Mouse (Mus musculus): Measurements from ENCODE around the gene Myl3. TPM values are rescaled to one million over a fixed set of nuclear protein-coding genes. Genes with fewer than 3 reads are reported as not detected.

Gene Myl3
- polyA plus RNA-seq, 1 experiment from 2014 or later = 19.8 TPM

- no peak for ATAC-seq (ENCODE audit: borderline replicate concordance, extremely low read depth, low FRiP score, low TSS enrichment)
- WGBS = 92% methylated on average over 6 of the region's 6 CpGs
- H3K36me3 ChIP-seq = peaks cover 22% of the 10 kb centered on the region
Observed at GRCm38 (mm10) chr9:110711996-110712395, 29.7 kb upstream of the Myl3 start.

GRCm38 (mm10) chr9:110712545-110712944 is 29.1 kb upstream of the Myl3 start:
- H3K4me2 ChIP-seq = no peak overlapping the region
- H3K36me3 ChIP-seq = peaks cover 22% of the 10 kb centered on the region
- no peak overlapping the region for H3K9ac ChIP-seq
- H3K27ac ChIP-seq = no peak overlapping the region
- no peak for ATAC-seq (ENCODE audit: borderline replicate concordance, extremely low read depth, low FRiP score, low TSS enrichment)
- no peak overlapping the region for H3K4me3 ChIP-seq
- no peaks in the 10 kb centered on the region for H3K27me3 ChIP-seq
- no peaks in the 10 kb centered on the region for H3K9me3 ChIP-seq
- 72% methylated on average over 4 of the region's 4 CpGs for WGBS
- peaks cover 9% of the 10 kb centered on the region for H3K4me1 ChIP-seq

More at GRCm38 (mm10) chr9:110711996-110712395, 29.7 kb upstream of the Myl3 start:
- peaks cover 9% of the 10 kb centered on the region; the same call in 1 of the 2 replicates for H3K4me1 ChIP-seq
- no peak overlapping the region for H3K27ac ChIP-seq
- H3K4me2 ChIP-seq = no peak overlapping the region
- H3K9ac ChIP-seq = no peak overlapping the region
- no peaks in the 10 kb centered on the region for H3K9me3 ChIP-seq
- no peak overlapping the region for H3K4me3 ChIP-seq
- H3K27me3 ChIP-seq = no peaks in the 10 kb centered on the region

GRCm38 (mm10) chr9:110713389-110713788 is 28.3 kb upstream of the Myl3 start:
- Histone ChIP-seq H3K4me3 (no peak overlapping the region), H3K4me1 (peaks cover 13% of the 10 kb centered on the region), H3K9ac (no peak overlapping the region), H3K36me3 (peaks cover 22% of the 10 kb centered on the region), H3K4me2 (no peak overlapping the region), H3K9me3 (no peaks in the 10 kb centered on the region), H3K27me3 (no peaks in the 10 kb centered on the region), H3K27ac (no peak overlapping the region)
- no peak for ATAC-seq (ENCODE audit: borderline replicate concordance, extremely low read depth, low FRiP score, low TSS enrichment)
- 62% methylated on average over 1 of the region's 1 CpGs for WGBS

GRCm38 (mm10) chr9:110715426-110715825 is 26.2 kb upstream of the Myl3 start:
- H3K36me3 ChIP-seq = peaks cover 22% of the 10 kb centered on the region
- no peak overlapping the region for H3K27ac ChIP-seq
- no peak for ATAC-seq (ENCODE audit: borderline replicate concordance, extremely low read depth, low FRiP score, low TSS enrichment)
- peaks cover 4% of the 10 kb centered on the region; the same call in 1 of the 2 replicates for H3K4me1 ChIP-seq
- no peak overlapping the region for H3K4me2 ChIP-seq
- no peak overlapping the region for H3K9ac ChIP-seq
- 56% methylated on average over 1 of the region's 1 CpGs for WGBS
- no peak overlapping the region for H3K4me3 ChIP-seq
- no peaks in the 10 kb centered on the region for H3K9me3 ChIP-seq
- no peaks in the 10 kb centered on the region for H3K27me3 ChIP-seq

- Histone ChIP-seq H3K27me3 (no peaks in the 10 kb centered on the region), H3K4me1 (peaks cover 4% of the 10 kb centered on the region; the same call in 1 of the 2 replicates), H3K27ac (no peak overlapping the region), H3K4me2 (no peak overlapping the region), H3K9me3 (no peaks in the 10 kb centered on the region), H3K4me3 (no peak overlapping the region), H3K9ac (no peak overlapping the region), H3K36me3 (peaks cover 19% of the 10 kb centered on the region)
- ATAC-seq (ENCODE audit: borderline replicate concordance, extremely low read depth, low FRiP score, low TSS enrichment) = peak; percentile 36
- WGBS = 33% methylated on average over 4 of the region's 4 CpGs
Observed at GRCm38 (mm10) chr9:110716775-110717174, 24.9 kb upstream of the Myl3 start.

- Histone ChIP-seq H3K36me3 (0 out of 2 replicates have a peak, but pooled peaks cover 11% of the 10 kb centered on the region), H3K4me1 (peaks cover 4% of the 10 kb centered on the region; the same call in 1 of the 2 replicates), H3K4me2 (no peak overlapping the region), H3K9me3 (no peaks in the 10 kb centered on the region), H3K27ac (no peak overlapping the region), H3K4me3 (no peak overlapping the region), H3K27me3 (no peaks in the 10 kb centered on the region), H3K9ac (no peak overlapping the region)
- 73% methylated on average over 6 of the region's 6 CpGs for WGBS
- no peak for ATAC-seq (ENCODE audit: borderline replicate concordance, extremely low read depth, low FRiP score, low TSS enrichment)
Observed at GRCm38 (mm10) chr9:110718071-110718470, 23.6 kb upstream of the Myl3 start.

- ATAC-seq (ENCODE audit: borderline replicate concordance, extremely low read depth, low FRiP score, low TSS enrichment) = no peak
- no peak overlapping the region for H3K27ac ChIP-seq
Observed at GRCm38 (mm10) chr9:110718810-110719209, 22.9 kb upstream of the Myl3 start.

GRCm38 (mm10) chr9:110719977-110720376 is 21.7 kb upstream of the Myl3 start:
- Histone ChIP-seq H3K4me3 (no peak overlapping the region), H3K27me3 (no peaks in the 10 kb centered on the region), H3K9ac (no peak overlapping the region), H3K36me3 (peaks cover 26% of the 10 kb centered on the region), H3K9me3 (no peaks in the 10 kb centered on the region), H3K4me2 (no peak overlapping the region), H3K27ac (peak overlapping the region; percentile 7; the same call in 1 of the 2 replicates), H3K4me1 (peaks cover 4% of the 10 kb centered on the region; the same call in 1 of the 2 replicates)
- 47% methylated on average over 5 of the region's 5 CpGs for WGBS
- peak; percentile 1; the same call in 1 of the 2 replicates for ATAC-seq (ENCODE audit: borderline replicate concordance, extremely low read depth, low FRiP score, low TSS enrichment)

More at GRCm38 (mm10) chr9:110718810-110719209, 22.9 kb upstream of the Myl3 start:
- Histone ChIP-seq H3K4me3 (no peak overlapping the region), H3K9ac (no peak overlapping the region), H3K27me3 (no peaks in the 10 kb centered on the region), H3K9me3 (no peaks in the 10 kb centered on the region), H3K4me2 (no peak overlapping the region), H3K4me1 (peaks cover 4% of the 10 kb centered on the region; the same call in 1 of the 2 replicates), H3K36me3 (peaks cover 14% of the 10 kb centered on the region)
- 74% methylated on average over 3 of the region's 3 CpGs for WGBS

GRCm38 (mm10) chr9:110722060-110722459 is 19.6 kb upstream of the Myl3 start:
- Histone ChIP-seq H3K27ac (no peak overlapping the region), H3K9me3 (no peaks in the 10 kb centered on the region), H3K4me3 (no peak overlapping the region), H3K4me1 (peaks cover 11% of the 10 kb centered on the region), H3K27me3 (peaks cover 5% of the 10 kb centered on the region), H3K4me2 (no peak overlapping the region), H3K36me3 (peaks cover 25% of the 10 kb centered on the region), H3K9ac (no peak overlapping the region)
- no peak for ATAC-seq (ENCODE audit: borderline replicate concordance, extremely low read depth, low FRiP score, low TSS enrichment)
- 82% methylated on average over 10 of the region's 10 CpGs for WGBS

- H3K9me3 ChIP-seq = no peaks in the 10 kb centered on the region
- H3K4me1 ChIP-seq = peaks cover 7% of the 10 kb centered on the region; the same call in 1 of the 2 replicates
- H3K27ac ChIP-seq = no peak overlapping the region
- H3K27me3 ChIP-seq = peaks cover 13% of the 10 kb centered on the region
- H3K4me3 ChIP-seq = no peak overlapping the region
- 29% methylated on average over 9 of the region's 9 CpGs for WGBS
- H3K36me3 ChIP-seq = peaks cover 37% of the 10 kb centered on the region
- H3K4me2 ChIP-seq = no peak overlapping the region
- ATAC-seq (ENCODE audit: borderline replicate concordance, extremely low read depth, low FRiP score, low TSS enrichment) = peak; percentile 23; the same call in 1 of the 2 replicates
- H3K9ac ChIP-seq = no peak overlapping the region
Observed at GRCm38 (mm10) chr9:110725721-110726135, 15.9 kb upstream of the Myl3 start.

GRCm38 (mm10) chr9:110726867-110727266 is 14.8 kb upstream of the Myl3 start:
- Histone ChIP-seq H3K4me3 (no peak overlapping the region), H3K9ac (no peak overlapping the region), H3K4me1 (peaks cover 11% of the 10 kb centered on the region; the same call in 1 of the 2 replicates), H3K9me3 (no peaks in the 10 kb centered on the region), H3K27me3 (peaks cover 13% of the 10 kb centered on the region), H3K27ac (no peak overlapping the region), H3K36me3 (peaks cover 33% of the 10 kb centered on the region), H3K4me2 (peak overlapping the region; percentile 39)
- ATAC-seq (ENCODE audit: borderline replicate concordance, extremely low read depth, low FRiP score, low TSS enrichment) = no peak
- 45% methylated on average over 33 of the region's 33 CpGs for WGBS

- Histone ChIP-seq H3K27me3 (peaks cover 17% of the 10 kb centered on the region), H3K9ac (no peak overlapping the region), H3K27ac (no peak overlapping the region), H3K4me3 (no peak overlapping the region), H3K36me3 (peaks cover 18% of the 10 kb centered on the region; the same call in 1 of the 2 replicates), H3K9me3 (no peaks in the 10 kb centered on the region), H3K4me1 (peaks cover 41% of the 10 kb centered on the region), H3K4me2 (no peak overlapping the region)
- ATAC-seq (ENCODE audit: borderline replicate concordance, extremely low read depth, low FRiP score, low TSS enrichment) = no peak
- WGBS = 20% methylated on average over 8 of the region's 8 CpGs
Observed at GRCm38 (mm10) chr9:110729841-110730240, 11.8 kb upstream of the Myl3 start.

Data from lung, embryonic 15.5 days (tissue).